Mouse (Mus musculus): ENCODE data around the gene Ocel1.

- TF ChIP-seq CTCF (IDR thresholded peaks at IDR 0.05; ENCODE audit: control insufficient read depth, insufficient read depth, insufficient replicate concordance, low read depth, low read length): no peak
- no peak for TF ChIP-seq POLR2A (IDR thresholded peaks at IDR 0.05; ENCODE audit: control insufficient read depth, low read depth, low read length)
These were observed 31.4 kb downstream of the Ocel1 start for GRCm38 (mm10) chr8:71402446-71402964.

All from testis, adult 2 months (tissue).